Mouse (Mus musculus): ENCODE data around the gene Vstm4.
A peak's percentile ranks its signal among the peaks of the same experiment; 100 is the strongest.

Gene Vstm4

DNA sequence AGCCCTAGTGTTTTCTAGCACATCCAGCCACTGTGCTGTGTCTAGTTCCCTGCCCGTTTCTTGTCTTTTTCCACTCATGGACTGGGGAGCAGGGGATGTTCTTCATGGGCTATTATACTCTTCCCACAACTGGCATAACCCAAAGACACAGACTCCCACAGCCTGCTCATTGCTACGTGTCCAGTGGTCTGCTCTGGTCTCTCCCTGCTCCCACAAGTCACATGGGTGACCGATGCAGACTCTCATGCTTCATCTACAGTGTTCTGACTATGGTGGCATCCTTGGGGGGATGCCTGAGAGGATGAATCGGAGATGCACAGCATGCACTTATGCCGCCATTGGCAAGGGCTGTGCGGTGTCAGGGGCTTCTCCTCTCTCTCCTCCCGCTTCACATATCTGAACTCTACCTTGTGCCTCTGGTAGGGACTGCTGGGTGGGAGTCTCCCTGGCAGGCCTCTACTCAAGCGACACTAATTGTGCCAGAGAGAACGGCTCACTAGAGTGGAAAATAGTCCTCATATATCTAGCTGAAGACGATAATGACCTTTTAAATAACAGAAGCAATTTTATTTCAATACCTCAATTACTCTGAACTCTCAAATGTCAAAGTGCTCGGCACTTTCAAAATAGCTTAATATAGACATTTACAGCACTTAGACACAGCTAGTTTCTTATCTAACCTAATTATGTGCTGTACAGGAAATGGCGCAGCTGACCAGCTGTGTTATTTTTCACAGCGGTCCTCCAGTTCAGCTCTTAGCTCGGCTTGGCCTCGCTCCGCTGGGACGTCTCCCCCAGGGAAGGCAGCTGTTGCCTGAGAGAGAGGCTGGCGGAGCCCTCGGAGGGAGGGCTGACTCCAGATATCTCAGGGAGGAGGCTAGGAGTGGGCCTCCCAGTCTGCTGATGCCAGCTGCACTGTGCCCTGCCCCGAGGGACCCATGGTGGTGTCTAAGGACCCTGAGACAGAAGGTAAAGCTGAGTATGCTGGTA, 94.1 kb downstream of the Vstm4 start:
- peak; percentile 22 for DNase-seq

DNA sequence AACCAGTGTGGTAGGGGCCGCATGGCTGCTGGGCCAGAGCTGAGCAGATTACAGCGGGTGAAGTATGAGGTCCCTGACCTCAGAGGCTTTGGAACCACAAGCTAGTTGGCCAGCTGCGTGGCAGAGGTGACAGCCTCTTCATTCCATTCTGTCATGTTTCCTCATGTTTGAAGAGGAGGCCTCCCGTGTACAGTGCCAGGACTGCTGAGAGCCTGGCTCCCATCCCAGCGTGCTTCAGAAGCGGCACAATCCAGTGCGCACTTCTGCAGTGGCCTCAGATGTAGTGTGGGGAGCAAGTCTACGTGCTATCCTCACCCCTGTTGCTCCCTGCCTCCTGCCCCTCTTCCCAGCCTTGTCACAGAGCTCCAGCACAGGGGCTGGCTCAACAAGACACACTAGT, 99.9 kb downstream of the Vstm4 start:
- no peak for DNase-seq

DNA sequence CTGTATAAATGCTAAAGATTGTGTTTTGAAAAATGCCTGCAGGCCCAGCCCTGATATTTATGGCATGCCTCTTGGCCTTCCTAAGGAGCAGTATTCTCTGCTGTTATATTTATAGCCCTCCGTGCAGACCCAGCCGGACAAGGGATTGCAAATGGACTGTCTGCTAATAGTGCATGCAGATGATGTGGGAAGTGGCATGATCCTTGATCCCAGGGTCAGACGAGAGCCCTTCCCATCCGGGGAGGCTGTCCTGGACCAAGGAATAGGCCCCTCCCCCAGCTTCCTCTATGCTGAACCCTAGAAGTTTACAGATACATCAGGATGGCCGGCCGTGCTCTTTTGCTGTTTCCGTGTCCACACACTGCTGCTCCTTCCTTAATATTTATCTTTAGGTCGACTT, 102.1 kb downstream of the Vstm4 start:
- DNase-seq: no peak

DNA sequence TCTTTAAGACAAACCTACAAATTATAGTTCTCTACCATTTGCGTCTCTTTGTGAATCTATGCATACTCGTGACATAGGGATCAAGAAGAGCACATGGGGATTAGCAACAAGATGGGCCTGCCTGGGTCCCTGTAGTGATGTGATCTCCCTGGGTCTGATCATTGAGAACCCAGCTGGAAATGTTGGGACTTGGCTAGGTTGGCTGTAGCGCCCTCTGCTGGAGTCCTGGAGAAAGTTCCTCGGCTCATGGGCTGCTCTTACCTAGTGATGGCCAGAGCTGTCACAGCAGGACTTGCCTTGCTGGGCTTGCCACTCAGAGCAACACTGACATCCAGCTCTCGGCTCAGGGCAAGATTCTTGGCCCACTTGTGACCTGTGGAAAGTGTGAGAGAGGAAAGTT, 103.9 kb downstream of the Vstm4 start:
- peak; percentile 54 for DNase-seq

- DNase-seq: no peak
These were observed 108.2 kb downstream of the Vstm4 start for GRCm38 (mm10) chr14:32964742-32965141.

DNA sequence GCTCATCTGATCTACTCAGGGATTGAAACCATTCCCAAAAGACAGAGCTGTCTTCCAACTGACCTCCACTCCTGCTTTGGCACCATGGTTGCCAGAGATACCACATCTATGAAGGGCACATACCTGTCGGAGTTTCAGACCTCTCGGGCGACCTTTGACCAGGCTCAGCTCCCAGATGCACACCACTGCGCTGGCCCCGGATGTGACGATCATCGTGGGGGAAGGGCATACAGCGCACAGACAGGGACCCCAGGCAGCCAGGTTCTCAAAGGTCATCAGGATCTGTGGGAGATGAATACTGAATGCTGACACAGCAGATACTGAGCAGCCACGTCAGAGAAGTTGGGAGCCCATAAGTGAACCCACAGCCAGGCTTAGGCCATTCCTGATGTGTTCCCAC, 114.1 kb downstream of the Vstm4 start:
- DNase-seq: no peak

- DNase-seq: no peak
These were observed 127.7 kb downstream of the Vstm4 start for GRCm38 (mm10) chr14:32984176-32984738.

DNA sequence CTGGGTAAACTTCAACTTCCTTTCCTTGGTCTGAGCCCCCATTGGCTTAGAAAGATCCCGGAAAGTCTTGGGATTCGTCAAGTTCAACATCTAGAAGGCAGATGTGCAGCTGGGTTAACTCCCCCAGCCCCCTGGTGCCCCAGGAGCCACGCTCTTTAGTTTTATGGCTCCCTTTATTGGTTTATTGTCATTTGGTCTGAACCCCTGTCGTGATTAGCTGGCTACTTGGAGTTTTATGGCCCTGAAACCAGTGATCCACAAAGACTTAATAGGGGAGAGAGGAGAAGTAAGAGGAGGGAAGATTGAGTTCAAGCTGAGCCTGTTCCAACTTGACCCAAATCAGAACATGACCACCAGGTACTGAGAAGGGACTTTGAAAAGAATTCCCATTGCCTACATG, 130.1 kb downstream of the Vstm4 start:
- DNase-seq: no peak

Data from kidney, adult 18-20 months (tissue).